Mouse (Mus musculus): ENCODE measurements around the gene Lrrc23. TPM values are rescaled to one million over a fixed set of nuclear protein-coding genes. Genes with fewer than 3 reads are reported as not detected.
A peak's percentile ranks its signal among the peaks of the same experiment; 100 is the strongest.

The Lrrc23 gene
- polyA plus RNA-seq (2016; fragmentation: Nextera tagmentation; extraction: Ambion mirVana) = 2.3 and 4.6 TPM in 2 replicates

- whole genome bisulfite sequencing = 3% methylated on average over 23 of the region's 23 CpGs
Observed at GRCm38 (mm10) chr6:124779222-124779983, at the start of gene Lrrc23. TSS of gene Lrrc23 (minus strand) at chr6:124779727.

GRCm38 (mm10) chr6:124828101-124828592 lies 48.6 kb upstream of the Lrrc23 start:
- Histone ChIP-seq H3K9me3 (no peaks in the 10 kb centered on the region), H3K4me1 (peaks cover 28% of the 10 kb centered on the region), H3K4me3 (peak overlapping the region; percentile 66), H3K36me3 (peaks cover 54% of the 10 kb centered on the region), H3K4me2 (replicated peaks) (peak overlapping the region; percentile 92), H3K9ac (replicated peaks) (peak overlapping the region; percentile 74), H3K27me3 (no peaks in the 10 kb centered on the region), H3K27ac (replicated peaks) (peak overlapping the region; percentile 60)
- ATAC-seq (ENCODE audit: low FRiP score, low read depth) = no peak
- 24% methylated on average over 10 of the region's 10 CpGs for WGBS

More at GRCm38 (mm10) chr6:124779222-124779983, at the start of gene Lrrc23:
- Histone ChIP-seq H3K27me3 (peaks cover 24% of the 10 kb centered on the region), H3K27ac (replicated peaks) (no peak within 1 kb of the TSS), H3K36me3 (no peaks in the 10 kb centered on the region), H3K4me1 (peaks cover 15% of the 10 kb centered on the region), H3K4me2 (replicated peaks) (peak within 1 kb of the TSS; percentile 58), H3K9ac (replicated peaks) (peak within 1 kb of the TSS; percentile 43; the same call in 1 of the 2 replicates), H3K4me3 (peak within 1 kb of the TSS; percentile 34), H3K9me3 (no peaks in the 10 kb centered on the region)
- ATAC-seq (ENCODE audit: low FRiP score, low read depth) = peak; percentile 53; the same call in 1 of the 2 replicates

- no peaks in the 10 kb centered on the region for H3K9me3 ChIP-seq
- 97% methylated on average over 4 of the region's 4 CpGs for WGBS
- H3K36me3 ChIP-seq = peaks cover 95% of the 10 kb centered on the region
- H3K27me3 ChIP-seq = no peaks in the 10 kb centered on the region
- H3K27ac ChIP-seq (replicated peaks) = no peak overlapping the region
- H3K9ac ChIP-seq (replicated peaks) = no peak overlapping the region
- no peak overlapping the region for H3K4me3 ChIP-seq
- no peaks in the 10 kb centered on the region for H3K4me1 ChIP-seq
- ATAC-seq (ENCODE audit: low FRiP score, low read depth) = no peak
- no peak overlapping the region for H3K4me2 ChIP-seq (replicated peaks)
Observed at GRCm38 (mm10) chr6:124822049-124822448, 42.5 kb upstream of the Lrrc23 start.

- H3K27ac ChIP-seq (replicated peaks) = no peak overlapping the region
- no peak for ATAC-seq (ENCODE audit: low FRiP score, low read depth)
- H3K4me3 ChIP-seq = no peak overlapping the region
- no peak overlapping the region for H3K9ac ChIP-seq (replicated peaks)
- no peak overlapping the region for H3K4me2 ChIP-seq (replicated peaks)
- H3K4me1 ChIP-seq = no peaks in the 10 kb centered on the region
- peaks cover 100% of the 10 kb centered on the region for H3K36me3 ChIP-seq
- 94% methylated on average over 5 of the region's 5 CpGs for WGBS
- H3K9me3 ChIP-seq = no peaks in the 10 kb centered on the region
- no peaks in the 10 kb centered on the region for H3K27me3 ChIP-seq
Observed at GRCm38 (mm10) chr6:124820891-124821290, 41.4 kb upstream of the Lrrc23 start.

DNA sequence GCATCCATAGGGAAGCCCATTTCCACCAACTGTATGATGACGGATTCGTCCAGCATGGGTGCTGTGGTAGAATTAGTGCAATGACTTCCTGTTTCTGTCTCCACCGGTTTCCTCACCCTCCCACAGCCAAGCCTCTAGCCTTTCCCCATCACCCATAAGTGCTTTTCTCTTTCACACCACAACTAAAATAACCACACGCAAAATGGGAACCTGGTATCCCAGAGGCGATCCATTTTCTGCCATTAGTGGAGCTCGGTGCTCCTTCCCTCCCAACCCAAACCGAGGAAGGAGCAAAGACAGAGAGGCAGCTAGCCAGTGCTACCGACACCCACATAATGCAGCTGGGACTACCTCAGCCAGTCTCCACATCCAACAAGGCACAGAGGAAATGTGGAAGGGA lies 38.4 kb upstream of the Lrrc23 start:
- no peak overlapping the region for H3K4me2 ChIP-seq (replicated peaks)
- H3K4me1 ChIP-seq = peaks cover 19% of the 10 kb centered on the region
- H3K36me3 ChIP-seq = peaks cover 71% of the 10 kb centered on the region
- H3K27ac ChIP-seq (replicated peaks) = no peak overlapping the region
- ATAC-seq (ENCODE audit: low FRiP score, low read depth) = no peak
- no peaks in the 10 kb centered on the region for H3K9me3 ChIP-seq
- H3K4me3 ChIP-seq = no peak overlapping the region
- no peaks in the 10 kb centered on the region for H3K27me3 ChIP-seq
- 0 out of 2 replicates have a peak overlapping the region, but pooled peaks have one; percentile 1 for H3K9ac ChIP-seq (replicated peaks)
- 97% methylated on average over 8 of the region's 8 CpGs for WGBS

- Histone ChIP-seq H3K4me1 (peaks cover 23% of the 10 kb centered on the region), H3K4me2 (replicated peaks) (no peak overlapping the region), H3K9me3 (no peaks in the 10 kb centered on the region), H3K9ac (replicated peaks) (no peak overlapping the region), H3K27me3 (no peaks in the 10 kb centered on the region), H3K27ac (replicated peaks) (no peak overlapping the region), H3K4me3 (no peak overlapping the region), H3K36me3 (peaks cover 67% of the 10 kb centered on the region)
- ATAC-seq (ENCODE audit: low FRiP score, low read depth) = no peak
- 93% methylated on average over 8 of the region's 8 CpGs for WGBS
Observed at GRCm38 (mm10) chr6:124817563-124817962, 38.0 kb upstream of the Lrrc23 start.

DNA sequence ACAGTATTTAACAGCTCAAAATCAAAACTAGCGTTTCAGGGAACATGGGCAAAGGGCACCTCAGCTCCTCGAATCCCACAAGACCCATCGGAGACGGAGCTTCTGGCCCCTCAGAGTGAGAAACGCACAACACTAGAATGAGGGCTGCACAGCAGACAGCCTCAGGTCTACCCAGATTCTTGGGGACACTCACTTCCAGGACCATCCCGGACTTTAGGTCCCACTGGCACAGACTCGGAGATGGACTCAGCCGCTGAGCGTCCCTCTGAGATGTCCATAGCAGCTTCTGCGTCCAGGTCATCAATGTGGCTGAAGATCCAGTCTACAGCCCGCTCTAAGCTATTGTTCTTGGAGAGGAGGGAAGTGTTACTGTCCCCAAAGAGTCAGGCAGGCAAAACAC lies 37.6 kb upstream of the Lrrc23 start:
- H3K9ac ChIP-seq (replicated peaks) = no peak overlapping the region
- 96% methylated on average over 11 of the region's 11 CpGs for WGBS
- no peak overlapping the region for H3K27ac ChIP-seq (replicated peaks)
- H3K4me2 ChIP-seq (replicated peaks) = no peak overlapping the region
- H3K4me3 ChIP-seq = no peak overlapping the region
- H3K27me3 ChIP-seq = no peaks in the 10 kb centered on the region
- H3K9me3 ChIP-seq = no peaks in the 10 kb centered on the region
- H3K36me3 ChIP-seq = peaks cover 66% of the 10 kb centered on the region
- H3K4me1 ChIP-seq = peaks cover 28% of the 10 kb centered on the region
- no peak for ATAC-seq (ENCODE audit: low FRiP score, low read depth)

DNA sequence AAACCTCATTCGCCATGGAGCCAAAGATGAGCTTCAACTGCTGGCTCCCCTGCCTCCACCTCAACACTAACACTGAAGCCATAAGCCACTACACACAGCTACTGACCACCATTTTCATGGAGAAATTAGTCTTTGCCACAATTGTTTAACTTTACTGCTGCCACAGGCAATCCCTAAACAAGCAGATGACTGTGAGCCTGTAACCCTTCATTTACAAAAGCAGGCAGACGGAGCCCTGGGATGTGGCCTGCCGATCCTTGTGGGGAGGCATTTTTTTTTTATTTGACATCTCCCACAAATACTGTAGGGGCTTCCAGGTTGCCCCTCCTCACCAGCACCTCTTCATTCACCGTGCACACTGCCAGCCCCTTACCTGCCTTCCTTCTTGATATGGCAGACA lies 37.1 kb upstream of the Lrrc23 start:
- H3K4me2 ChIP-seq (replicated peaks) = no peak overlapping the region
- peaks cover 29% of the 10 kb centered on the region for H3K4me1 ChIP-seq
- no peaks in the 10 kb centered on the region for H3K9me3 ChIP-seq
- ATAC-seq (ENCODE audit: low FRiP score, low read depth) = no peak
- H3K9ac ChIP-seq (replicated peaks) = no peak overlapping the region
- WGBS = 92% methylated on average over 4 of the region's 4 CpGs
- H3K27ac ChIP-seq (replicated peaks) = no peak overlapping the region
- peaks cover 66% of the 10 kb centered on the region for H3K36me3 ChIP-seq
- H3K27me3 ChIP-seq = no peaks in the 10 kb centered on the region
- no peak overlapping the region for H3K4me3 ChIP-seq

DNA sequence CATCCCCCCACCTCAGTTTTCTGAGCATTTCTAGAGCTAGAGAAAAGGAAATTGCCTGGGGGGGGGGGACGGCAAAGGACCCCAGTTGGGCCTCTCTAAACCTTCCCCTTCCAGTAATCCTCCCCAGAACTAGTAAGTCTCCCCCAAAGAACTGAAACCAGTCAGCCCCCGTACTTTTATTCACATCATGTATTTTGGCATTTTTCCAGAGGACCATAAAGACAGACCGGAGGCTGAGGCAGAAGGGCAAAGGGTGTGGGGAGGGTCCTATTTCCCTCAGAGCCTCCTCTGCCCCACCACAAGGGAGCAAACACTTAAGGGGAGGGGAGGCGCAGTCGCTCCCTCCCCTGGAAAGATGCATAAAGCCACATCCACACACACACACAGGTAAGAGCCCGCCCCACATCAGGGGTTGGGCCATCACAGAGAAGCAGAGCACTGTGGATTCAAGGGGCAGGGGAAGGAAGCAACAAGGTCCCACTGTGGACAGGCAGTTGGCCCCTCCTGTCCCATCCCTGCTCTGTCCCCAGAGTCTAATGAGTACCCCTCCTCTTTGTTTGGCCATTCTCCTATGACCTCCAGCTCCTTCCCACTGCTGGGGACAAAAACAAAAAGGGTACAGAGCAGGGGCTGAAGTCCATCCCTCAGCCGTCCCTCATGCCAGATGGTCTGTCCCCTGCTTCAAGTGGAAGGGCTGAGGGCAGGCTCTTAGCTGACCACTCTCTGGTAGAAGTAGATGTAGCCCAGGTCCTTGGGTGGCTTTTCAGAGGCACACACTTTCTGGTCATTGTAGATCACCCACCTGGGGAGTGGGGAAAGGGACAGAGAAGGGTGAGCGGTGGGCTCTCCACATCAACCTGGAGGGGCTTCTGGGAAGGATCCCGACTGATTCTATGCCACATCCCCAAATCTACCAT lies 35.6 kb upstream of the Lrrc23 start:
- Histone ChIP-seq H3K36me3 (peaks cover 64% of the 10 kb centered on the region), H3K4me1 (peaks cover 32% of the 10 kb centered on the region), H3K4me2 (replicated peaks) (0 out of 2 replicates have a peak overlapping the region, but pooled peaks have one; percentile 88), H3K9ac (replicated peaks) (no peak overlapping the region), H3K4me3 (no peak overlapping the region), H3K9me3 (no peaks in the 10 kb centered on the region), H3K27me3 (no peaks in the 10 kb centered on the region), H3K27ac (replicated peaks) (no peak overlapping the region; the same call in 1 of the 2 replicates)
- 67% methylated on average over 9 of the region's 9 CpGs for WGBS
- ATAC-seq (ENCODE audit: low FRiP score, low read depth) = no peak

DNA sequence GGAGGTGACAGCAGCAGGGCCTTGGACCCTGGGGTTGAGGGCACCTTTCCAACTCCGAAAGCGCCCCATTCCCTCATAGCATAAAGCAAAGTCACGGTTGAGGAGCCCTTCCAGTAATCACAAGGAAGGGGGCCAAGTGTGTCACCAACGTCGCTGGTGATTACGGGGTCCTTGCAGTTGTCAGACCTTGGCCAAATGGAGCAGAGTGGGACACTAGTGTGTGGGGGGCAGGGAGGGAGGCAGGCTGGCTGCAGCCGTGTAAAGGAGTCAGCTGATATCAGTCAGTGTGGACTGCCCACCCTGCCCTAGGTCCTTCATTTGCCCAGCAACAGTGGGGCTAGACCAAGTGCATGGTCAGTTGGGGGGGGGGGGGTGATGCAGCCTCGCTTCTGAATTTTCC lies 34.9 kb upstream of the Lrrc23 start:
- ATAC-seq (ENCODE audit: low FRiP score, low read depth) = peak; percentile 47
- H3K4me1 ChIP-seq = peaks cover 38% of the 10 kb centered on the region
- H3K36me3 ChIP-seq = peaks cover 58% of the 10 kb centered on the region

DNA sequence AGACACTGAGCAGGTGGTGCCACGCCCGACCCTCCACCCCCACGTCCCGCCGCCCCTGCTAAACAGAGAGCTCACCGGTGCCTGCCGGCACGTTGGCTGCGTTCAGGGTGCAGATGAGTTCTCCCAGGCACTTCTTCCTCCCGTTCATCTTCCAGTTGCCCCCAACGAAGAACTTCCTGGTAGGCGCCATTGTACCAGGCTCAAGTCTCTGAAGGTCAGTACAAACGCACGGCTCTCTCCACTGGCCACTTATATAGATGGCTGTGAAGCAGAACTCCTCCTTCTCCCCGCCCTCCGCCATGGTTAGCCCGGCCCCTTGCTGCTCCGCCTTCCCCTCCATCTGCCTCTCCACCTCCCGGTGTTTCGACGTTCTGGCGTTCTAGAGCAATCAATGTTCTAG lies 34.4 kb upstream of the Lrrc23 start, which contains the start of gene Tpi1:
Gene Tpi1, minus strand, starts transcription at position 364 of the 400 bp plus-strand sequence.
- Histone ChIP-seq H3K4me3 (peak within 1 kb of the TSS; percentile 75), H3K9ac (replicated peaks) (peak within 1 kb of the TSS; percentile 86), H3K36me3 (peaks cover 53% of the 10 kb centered on the region), H3K9me3 (no peaks in the 10 kb centered on the region), H3K4me2 (replicated peaks) (peak within 1 kb of the TSS; percentile 88), H3K27me3 (no peaks in the 10 kb centered on the region), H3K27ac (replicated peaks) (peak within 1 kb of the TSS; percentile 86), H3K4me1 (peaks cover 43% of the 10 kb centered on the region)
- 0% methylated on average over 22 of the region's 22 CpGs for WGBS
- peak; percentile 77 for ATAC-seq (ENCODE audit: low FRiP score, low read depth)

More for the DNA sequence above, 34.9 kb upstream of the Lrrc23 start:
- Histone ChIP-seq H3K9ac (replicated peaks) (no peak overlapping the region), H3K9me3 (no peaks in the 10 kb centered on the region), H3K4me3 (peak overlapping the region; percentile 75), H3K4me2 (replicated peaks) (peak overlapping the region; percentile 88), H3K27ac (replicated peaks) (peak overlapping the region; percentile 86), H3K27me3 (no peaks in the 10 kb centered on the region)
- WGBS = 43% methylated on average over 8 of the region's 8 CpGs

Data from midbrain, embryonic 12.5 days (tissue).